Mouse (Mus musculus): ENCODE measurements around the gene Hcn3.
A peak's percentile ranks its signal among the peaks of the same experiment; 100 is the strongest.

Hcn3 gene

GRCm38 (mm10) chr3:89159616-89160344 lies at the start of gene Hcn3:
Gene Hcn3, minus strand, starts transcription at chr3:89160196.
- DNase-seq = peak; percentile 74

- DNase-seq = no peak
Observed at GRCm38 (mm10) chr3:89209731-89210130, 49.7 kb upstream of the Hcn3 start.

GRCm38 (mm10) chr3:89208736-89209135 lies 48.7 kb upstream of the Hcn3 start:
- no peak for DNase-seq

- no peak for DNase-seq
Observed at GRCm38 (mm10) chr3:89208075-89208657, 48.2 kb upstream of the Hcn3 start.

GRCm38 (mm10) chr3:89206695-89207094 lies 46.7 kb upstream of the Hcn3 start:
- no peak for DNase-seq

- DNase-seq = no peak
Observed at GRCm38 (mm10) chr3:89206079-89206478, 46.1 kb upstream of the Hcn3 start.

- DNase-seq = no peak
Observed at GRCm38 (mm10) chr3:89203142-89203514, 43.1 kb upstream of the Hcn3 start.

GRCm38 (mm10) chr3:89202253-89203141 lies 42.5 kb upstream of the Hcn3 start, which contains the start of gene Gba:
Gene Gba, plus strand, starts transcription at chr3:89202928.
- DNase-seq = peak; percentile 89

- DNase-seq = no peak
Observed at GRCm38 (mm10) chr3:89199839-89200238, 39.8 kb upstream of the Hcn3 start.

- peak; percentile 93 for DNase-seq
Observed at GRCm38 (mm10) chr3:89195979-89196877, 36.2 kb upstream of the Hcn3 start.

GRCm38 (mm10) chr3:89193853-89194252 lies 33.9 kb upstream of the Hcn3 start:
- DNase-seq = no peak

- DNase-seq = no peak
Observed at GRCm38 (mm10) chr3:89193351-89193750, 33.4 kb upstream of the Hcn3 start.

- DNase-seq = no peak
Observed at GRCm38 (mm10) chr3:89190436-89190835, 30.4 kb upstream of the Hcn3 start.

- no peak for DNase-seq
Observed at GRCm38 (mm10) chr3:89188478-89188875, 28.5 kb upstream of the Hcn3 start.

- DNase-seq = no peak
Observed at GRCm38 (mm10) chr3:89187690-89188477, 27.9 kb upstream of the Hcn3 start.

- DNase-seq = no peak
Observed at GRCm38 (mm10) chr3:89187197-89187596, 27.2 kb upstream of the Hcn3 start.

- DNase-seq = no peak
Observed at GRCm38 (mm10) chr3:89183959-89184315, 23.9 kb upstream of the Hcn3 start.

GRCm38 (mm10) chr3:89183058-89183958 lies 23.3 kb upstream of the Hcn3 start, which contains the start of gene Fam189b:
Gene Fam189b, plus strand, starts transcription at chr3:89183143.
- DNase-seq = peak; percentile 90

GRCm38 (mm10) chr3:89182531-89183057 lies 22.6 kb upstream of the Hcn3 start:
- DNase-seq = no peak
